Mouse (Mus musculus) kidney, embryonic 16.5 days (tissue): ENCODE data around the gene Sos1. TPM values are rescaled to one million over a fixed set of nuclear protein-coding genes. Genes with fewer than 3 reads are reported as not detected.

Experiments used
- ATAC-seq: fragments of 200-750 bp; cut with Nextera tagmentation; 2 replicates; pipeline ENCODE4 v1.8.0; 2017; ENCODE audit warnings: moderate TSS enrichment; ENCODE audit not compliant: low FRiP score, low TSS enrichment
- H3K27ac ChIP-seq: fragments of 300-500 bp; sonication (generic); 2 replicates; pipeline ENCODE4 v1.5.1; 2014; ENCODE audit warnings: low read length
- H3K27me3 ChIP-seq: fragments of 300-500 bp; sonication (generic); 2 replicates; pipeline ENCODE4 v1.6.1; 2014; ENCODE audit warnings: low read length, control low read depth, mixed read lengths; ENCODE audit not compliant: insufficient read depth
- H3K36me3 ChIP-seq: fragments of 300-500 bp; sonication (generic); 2 replicates; pipeline ENCODE4 v1.6.1; 2014; ENCODE audit warnings: low read length, control low read depth, mixed read lengths; ENCODE audit not compliant: insufficient read depth
- H3K4me1 ChIP-seq: fragments of 300-500 bp; sonication (generic); 2 replicates; pipeline ENCODE4 v1.6.1; 2014; ENCODE audit warnings: low read length, control low read depth, mixed read lengths; ENCODE audit not compliant: insufficient read depth
- H3K4me2 ChIP-seq: fragments of 300-500 bp; sonication (generic); replicated peaks from 2 replicates; pipeline ENCODE4 v1.6.1; 2014; ENCODE audit warnings: low read depth, low read length
- H3K4me3 ChIP-seq: fragments of 300-500 bp; sonication (generic); 2 replicates; pipeline ENCODE4 v1.5.1; 2014; ENCODE audit warnings: mild to moderate bottlenecking, low read length
- H3K9ac ChIP-seq: fragments of 300-500 bp; sonication (generic); replicated peaks from 2 replicates; pipeline ENCODE4 v1.6.1; 2014; ENCODE audit warnings: low read length
- H3K9me3 ChIP-seq: fragments of 300-500 bp; sonication (generic); 2 replicates; pipeline ENCODE4 v1.6.1; 2016; ENCODE audit warnings: low read length, control low read depth
- WGBS: fragments of 180-500 bp; shearing (Covaris S2); extraction: QIAGEN DNeasy Blood & Tissue Kit; methylation state at CpG from one replicate; pipeline ENCODE4 v1.1.7; 2014; 5-methylcytosine and 5-hydroxymethylcytosine counted together
- polyA plus RNA-seq: library from polyadenylated mRNA; unstranded; fragments of >200 nt; fragmentation: Nextera tagmentation; extraction: Ambion mirVana; gene quantifications from 2 replicates; pipeline ENCODE4 v1.2.1, GENCODE M21; 2015

The Sos1 gene
- polyA plus RNA-seq, result 3.9 and 4.6 TPM in 2 replicates

DNA sequence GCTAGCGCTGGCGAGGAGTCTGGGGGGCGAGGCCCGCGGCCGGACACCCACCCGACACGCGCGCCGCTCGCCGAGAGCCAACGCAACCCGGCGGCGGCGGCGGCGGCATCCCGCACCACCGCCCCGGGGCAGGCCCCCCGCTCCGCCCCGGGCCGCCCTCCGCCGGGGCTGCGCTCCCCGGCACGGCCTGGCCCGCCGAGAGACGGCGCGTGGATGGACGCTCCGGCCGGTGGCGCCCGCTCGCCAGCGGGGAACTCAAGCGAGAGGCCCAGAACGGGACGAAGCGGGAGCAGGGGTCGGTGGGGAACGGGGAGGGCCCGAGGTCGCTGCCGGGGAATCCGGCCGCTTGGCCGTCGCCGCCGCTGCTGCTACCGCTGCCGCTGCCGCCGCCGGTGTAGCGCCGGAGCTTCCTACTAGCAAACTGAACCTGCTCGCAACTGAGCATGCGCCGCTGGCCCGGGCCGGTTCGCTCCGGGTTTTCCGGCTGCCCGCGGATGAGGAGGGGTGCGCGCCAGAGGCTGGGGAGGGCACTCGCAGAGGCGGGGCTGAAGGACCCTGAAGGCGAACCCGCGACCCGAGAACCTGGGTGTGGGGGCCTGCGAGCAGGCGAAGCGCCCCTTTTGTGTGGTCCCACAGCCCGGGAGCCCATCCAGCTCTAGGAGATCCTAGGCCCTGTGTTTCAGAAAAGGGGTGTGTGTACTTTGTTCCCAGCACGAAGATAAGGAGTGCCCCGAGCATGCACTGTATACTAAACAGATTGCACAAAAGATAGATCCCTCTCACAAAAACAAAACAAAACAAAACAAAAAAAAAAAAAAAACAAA, at the start of gene Sos1:
TSS of gene Sos1 (minus strand) at position 423 of the 824 bp plus-strand sequence.
- Histone ChIP-seq H3K4me3 (peak within 1 kb of the TSS; percentile 95), H3K4me1 (peaks cover 22% of the 10 kb centered on the region), H3K4me2 (peak within 1 kb of the TSS; percentile 55), H3K27ac (peak within 1 kb of the TSS; percentile 95), H3K36me3 (peaks cover 3% of the 10 kb centered on the region; the same call in 1 of the 2 replicates), H3K27me3 (no peaks in the 10 kb centered on the region), H3K9ac (peak within 1 kb of the TSS; percentile 97), H3K9me3 (no peaks in the 10 kb centered on the region)
- peak; percentile 82 for ATAC-seq
- WGBS, result 0% methylated on average over 59 of the region's 90 CpGs

GRCm38 (mm10) chr17:80523231-80523630, 43.0 kb upstream of the Sos1 start:
- H3K4me2 ChIP-seq, result no peak overlapping the region
- no peaks in the 10 kb centered on the region for H3K9me3 ChIP-seq
- H3K4me1 ChIP-seq, result no peaks in the 10 kb centered on the region
- ATAC-seq, result no peak
- no peaks in the 10 kb centered on the region for H3K36me3 ChIP-seq
- no peak overlapping the region for H3K4me3 ChIP-seq
- no peak overlapping the region for H3K9ac ChIP-seq
- H3K27ac ChIP-seq, result no peak overlapping the region
- H3K27me3 ChIP-seq, result no peaks in the 10 kb centered on the region
- WGBS, result 77% methylated on average over 3 of the region's 3 CpGs

DNA sequence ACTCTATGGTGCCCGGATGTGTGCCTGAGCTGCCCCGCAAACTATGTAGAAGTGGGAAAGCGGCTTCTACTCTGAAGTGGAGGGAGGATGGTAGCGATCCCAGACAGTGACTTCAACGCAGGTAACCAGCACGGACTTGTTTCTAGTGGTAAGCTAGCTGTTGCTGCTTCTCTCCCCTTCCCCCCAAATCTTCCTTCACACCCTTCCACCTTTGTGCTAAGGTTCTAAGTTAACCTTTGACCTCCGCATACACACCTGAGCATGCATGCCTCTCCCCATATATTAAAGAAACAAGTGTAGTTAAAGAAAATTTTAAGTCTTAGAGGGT, 41.9 kb upstream of the Sos1 start:
- 77% methylated on average over 7 of the region's 7 CpGs for WGBS
- no peak overlapping the region for H3K9ac ChIP-seq
- no peaks in the 10 kb centered on the region for H3K36me3 ChIP-seq
- no peaks in the 10 kb centered on the region for H3K9me3 ChIP-seq
- H3K4me3 ChIP-seq, result no peak overlapping the region
- no peaks in the 10 kb centered on the region for H3K27me3 ChIP-seq
- no peak overlapping the region for H3K27ac ChIP-seq
- no peak for ATAC-seq
- H3K4me1 ChIP-seq, result no peaks in the 10 kb centered on the region
- no peak overlapping the region for H3K4me2 ChIP-seq

- ATAC-seq, result no peak
- Histone ChIP-seq H3K9ac (no peak overlapping the region), H3K4me3 (no peak overlapping the region), H3K36me3 (no peaks in the 10 kb centered on the region), H3K9me3 (no peaks in the 10 kb centered on the region), H3K4me1 (no peaks in the 10 kb centered on the region), H3K4me2 (no peak overlapping the region), H3K27ac (no peak overlapping the region), H3K27me3 (no peaks in the 10 kb centered on the region)
- WGBS, result 77% methylated on average over 4 of the region's 4 CpGs
Measured at GRCm38 (mm10) chr17:80521521-80522228, 41.4 kb upstream of the Sos1 start.

DNA sequence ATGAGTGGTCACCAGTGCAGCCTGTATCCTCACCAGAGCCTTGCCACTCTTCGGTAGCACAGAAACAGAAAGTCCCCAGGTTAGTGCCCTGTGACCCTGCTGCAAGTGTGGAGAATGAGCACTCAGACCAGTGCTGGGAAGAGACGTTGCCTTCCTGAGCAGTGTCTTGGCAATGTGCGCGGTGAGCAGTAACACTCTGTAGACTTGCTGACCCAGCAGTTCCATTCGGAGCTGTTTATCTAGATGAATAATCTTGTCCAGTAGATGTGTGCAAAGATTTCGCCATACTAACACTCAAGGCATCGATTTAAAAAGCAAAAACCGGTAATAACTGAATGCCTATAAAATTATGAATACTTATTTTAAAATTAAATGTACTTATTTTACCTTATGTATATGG, 40.3 kb upstream of the Sos1 start:
- Histone ChIP-seq H3K27ac (no peak overlapping the region), H3K27me3 (no peaks in the 10 kb centered on the region), H3K9ac (no peak overlapping the region), H3K9me3 (no peaks in the 10 kb centered on the region), H3K36me3 (no peaks in the 10 kb centered on the region), H3K4me2 (no peak overlapping the region), H3K4me3 (no peak overlapping the region), H3K4me1 (no peaks in the 10 kb centered on the region)
- ATAC-seq, result no peak
- WGBS, result 83% methylated on average over 8 of the region's 8 CpGs

DNA sequence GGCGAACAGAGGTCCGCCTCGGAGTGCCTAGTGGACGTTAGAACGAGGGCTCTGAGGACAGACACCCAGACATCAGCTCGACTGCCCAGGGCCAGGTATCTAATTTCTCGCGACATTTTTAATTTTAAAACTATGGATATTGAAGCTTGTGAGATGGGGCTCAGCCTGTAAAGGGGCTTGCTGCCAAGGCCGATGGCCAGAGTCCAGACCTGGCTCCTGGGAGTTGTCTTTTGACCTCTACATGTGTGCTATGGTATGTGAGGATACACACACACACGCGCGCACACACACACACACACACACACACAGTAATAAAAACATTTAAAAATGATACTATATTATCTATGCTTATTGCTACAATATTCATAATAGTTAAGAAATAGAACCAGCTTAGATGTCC, 38.6 kb upstream of the Sos1 start:
- Histone ChIP-seq H3K36me3 (no peaks in the 10 kb centered on the region), H3K27ac (no peak overlapping the region), H3K4me2 (no peak overlapping the region), H3K9me3 (no peaks in the 10 kb centered on the region), H3K9ac (no peak overlapping the region), H3K4me3 (no peak overlapping the region), H3K27me3 (no peaks in the 10 kb centered on the region), H3K4me1 (no peaks in the 10 kb centered on the region)
- ATAC-seq, result no peak
- WGBS, result 92% methylated on average over 12 of the region's 12 CpGs

- no peak overlapping the region for H3K9ac ChIP-seq
- 85% methylated on average over 9 of the region's 9 CpGs for WGBS
- H3K27ac ChIP-seq, result no peak overlapping the region
- no peaks in the 10 kb centered on the region for H3K9me3 ChIP-seq
- H3K4me3 ChIP-seq, result no peak overlapping the region
- no peak overlapping the region for H3K4me2 ChIP-seq
- H3K4me1 ChIP-seq, result no peaks in the 10 kb centered on the region
- H3K36me3 ChIP-seq, result no peaks in the 10 kb centered on the region
- no peak for ATAC-seq
- H3K27me3 ChIP-seq, result no peaks in the 10 kb centered on the region
Measured at GRCm38 (mm10) chr17:80517244-80517643, 37.0 kb upstream of the Sos1 start.

GRCm38 (mm10) chr17:80515956-80516355, 35.7 kb upstream of the Sos1 start:
- 85% methylated on average over 9 of the region's 9 CpGs for WGBS
- Histone ChIP-seq H3K9me3 (no peaks in the 10 kb centered on the region), H3K4me3 (no peak overlapping the region), H3K36me3 (no peaks in the 10 kb centered on the region), H3K4me1 (no peaks in the 10 kb centered on the region), H3K27ac (no peak overlapping the region), H3K4me2 (no peak overlapping the region), H3K9ac (no peak overlapping the region), H3K27me3 (no peaks in the 10 kb centered on the region)
- no peak for ATAC-seq

- Histone ChIP-seq H3K9me3 (no peaks in the 10 kb centered on the region), H3K27me3 (no peaks in the 10 kb centered on the region), H3K4me3 (no peak overlapping the region), H3K4me2 (no peak overlapping the region), H3K4me1 (no peaks in the 10 kb centered on the region), H3K27ac (no peak overlapping the region), H3K9ac (no peak overlapping the region), H3K36me3 (no peaks in the 10 kb centered on the region)
- WGBS, result 84% methylated on average over 7 of the region's 7 CpGs
- ATAC-seq, result no peak
Measured at GRCm38 (mm10) chr17:80515513-80515912, 35.3 kb upstream of the Sos1 start.

GRCm38 (mm10) chr17:80513766-80514165, 33.5 kb upstream of the Sos1 start:
- Histone ChIP-seq H3K9me3 (no peaks in the 10 kb centered on the region), H3K9ac (no peak overlapping the region), H3K4me3 (no peak overlapping the region), H3K27me3 (no peaks in the 10 kb centered on the region), H3K36me3 (no peaks in the 10 kb centered on the region), H3K27ac (no peak overlapping the region), H3K4me2 (no peak overlapping the region), H3K4me1 (no peaks in the 10 kb centered on the region)
- no peak for ATAC-seq
- WGBS, result 71% methylated on average over 8 of the region's 8 CpGs
